Mouse (Mus musculus) liver, embryonic 15.5 days (tissue): ENCODE data around the gene Obsl1. TPM values are rescaled to one million over a fixed set of nuclear protein-coding genes. Genes with fewer than 3 reads are reported as not detected.
A peak's percentile ranks its signal among the peaks of the same experiment; 100 is the strongest.

Experiments used
- ATAC-seq: fragments of 200-750 bp; cut with Nextera tagmentation; 2 replicates; pipeline ENCODE4 v1.8.0; 2017; ENCODE audit warnings: moderate number of reproducible peaks, mild to moderate bottlenecking, moderate library complexity; ENCODE audit not compliant: insufficient read depth
- H3K27ac ChIP-seq: fragments of 300-500 bp; sonication (generic); replicated peaks from 2 replicates; pipeline ENCODE4 v1.5.1; 2015; ENCODE audit warnings: mild to moderate bottlenecking, inconsistent platforms
- H3K27me3 ChIP-seq: fragments of 300-500 bp; sonication (generic); 2 replicates; pipeline ENCODE4 v1.6.1; 2015; ENCODE audit warnings: mild to moderate bottlenecking, inconsistent platforms
- H3K36me3 ChIP-seq: fragments of 300-500 bp; sonication (generic); replicated peaks from 2 replicates; pipeline ENCODE4 v1.6.1; 2015; ENCODE audit warnings: moderate library complexity, mild to moderate bottlenecking, inconsistent platforms
- H3K4me1 ChIP-seq: fragments of 300-500 bp; sonication (generic); replicated peaks from 2 replicates; pipeline ENCODE4 v1.6.1; 2015; ENCODE audit warnings: inconsistent platforms
- H3K4me2 ChIP-seq: fragments of 300-500 bp; sonication (generic); 2 replicates; pipeline ENCODE4 v1.6.1; 2015; ENCODE audit warnings: moderate library complexity, mild to moderate bottlenecking, inconsistent platforms
- H3K4me3 ChIP-seq: fragments of 300-500 bp; sonication (generic); replicated peaks from 2 replicates; pipeline ENCODE4 v1.5.1; 2015; ENCODE audit warnings: mild to moderate bottlenecking, inconsistent platforms
- H3K9ac ChIP-seq: fragments of 300-500 bp; sonication (generic); 2 replicates; pipeline ENCODE4 v1.6.1; 2015; ENCODE audit warnings: moderate library complexity, mild to moderate bottlenecking, inconsistent platforms
- H3K9me3 ChIP-seq: fragments of 300-500 bp; sonication (generic); replicated peaks from 2 replicates; pipeline ENCODE4 v1.6.1; 2016; ENCODE audit warnings: inconsistent platforms
- WGBS: fragments of 180-500 bp; shearing (Covaris S2); methylation state at CpG from one replicate; pipeline ENCODE4 v1.1.7; 2015; ENCODE audit warnings: mixed read lengths; ENCODE audit not compliant: insufficient replicate concordance; 5-methylcytosine and 5-hydroxymethylcytosine counted together
- polyA plus RNA-seq: library from polyadenylated mRNA; unstranded; fragments of >200 nt; fragmentation: Nextera tagmentation; extraction: Ambion mirVana; gene quantifications from 2 replicates; pipeline ENCODE4 v1.2.1, GENCODE M21; 2015

The Obsl1 gene
- polyA plus RNA-seq, 1 experiment from 2014 or later: 7.3 TPM

- Histone ChIP-seq H3K27me3 (no peaks in the 10 kb centered on the region), H3K9ac (no peak overlapping the region), H3K4me1 (no peaks in the 10 kb centered on the region), H3K36me3 (0 out of 2 replicates have a peak, but pooled peaks cover 2% of the 10 kb centered on the region), H3K4me2 (no peak overlapping the region), H3K4me3 (no peak overlapping the region), H3K9me3 (no peaks in the 10 kb centered on the region), H3K27ac (no peak overlapping the region)
- ATAC-seq: no peak
- WGBS: 56% methylated on average over 9 of the region's 9 CpGs
Observed at GRCm38 (mm10) chr1:75538597-75539190, 32.4 kb upstream of the Obsl1 start.

DNA sequence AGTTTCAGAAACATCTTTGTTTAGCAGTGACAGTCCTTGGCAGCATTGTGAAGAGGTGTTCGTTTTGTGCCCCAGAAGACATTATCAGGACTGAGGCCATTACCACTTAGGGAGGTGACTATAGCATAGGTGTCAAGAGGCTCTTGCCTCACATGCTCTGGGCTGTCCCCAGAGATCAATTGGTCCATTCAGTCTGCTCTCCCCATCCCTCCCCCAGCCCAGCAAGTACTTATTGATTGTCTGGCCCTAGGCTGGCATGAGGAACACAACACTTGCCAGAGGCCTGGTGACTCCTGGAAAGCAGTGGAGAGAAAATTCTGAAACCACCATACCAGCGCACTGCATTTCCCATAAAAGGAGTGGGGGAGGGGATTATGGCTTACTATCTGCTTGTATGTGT lies 31.3 kb upstream of the Obsl1 start:
- WGBS: 68% methylated on average over 2 of the region's 2 CpGs
- no peak overlapping the region for H3K27ac ChIP-seq

GRCm38 (mm10) chr1:75533325-75534252 lies 27.3 kb upstream of the Obsl1 start:
- ATAC-seq: no peak
- no peak overlapping the region for H3K4me2 ChIP-seq
- H3K4me3 ChIP-seq: no peak overlapping the region
- H3K27me3 ChIP-seq: no peaks in the 10 kb centered on the region
- 74% methylated on average over 19 of the region's 19 CpGs for WGBS
- H3K27ac ChIP-seq: no peak overlapping the region
- no peaks in the 10 kb centered on the region for H3K4me1 ChIP-seq
- H3K36me3 ChIP-seq: 0 out of 2 replicates have a peak, but pooled peaks cover 2% of the 10 kb centered on the region
- H3K9ac ChIP-seq: no peak overlapping the region
- no peaks in the 10 kb centered on the region for H3K9me3 ChIP-seq

More for the DNA sequence above, 31.3 kb upstream of the Obsl1 start:
- no peaks in the 10 kb centered on the region for H3K4me1 ChIP-seq
- H3K4me3 ChIP-seq: no peak overlapping the region
- no peaks in the 10 kb centered on the region for H3K9me3 ChIP-seq
- H3K4me2 ChIP-seq: no peak overlapping the region
- ATAC-seq: no peak
- H3K27me3 ChIP-seq: no peaks in the 10 kb centered on the region
- H3K36me3 ChIP-seq: 0 out of 2 replicates have a peak, but pooled peaks cover 2% of the 10 kb centered on the region
- no peak overlapping the region for H3K9ac ChIP-seq

GRCm38 (mm10) chr1:75532280-75533172 lies 26.3 kb upstream of the Obsl1 start:
- H3K36me3 ChIP-seq: 0 out of 2 replicates have a peak, but pooled peaks cover 2% of the 10 kb centered on the region

GRCm38 (mm10) chr1:75530546-75530945 lies 24.3 kb upstream of the Obsl1 start:
- Histone ChIP-seq H3K27ac (no peak overlapping the region), H3K4me2 (no peak overlapping the region), H3K27me3 (no peaks in the 10 kb centered on the region), H3K4me1 (no peaks in the 10 kb centered on the region), H3K36me3 (0 out of 2 replicates have a peak, but pooled peaks cover 6% of the 10 kb centered on the region), H3K4me3 (no peak overlapping the region), H3K9ac (no peak overlapping the region), H3K9me3 (no peaks in the 10 kb centered on the region)
- WGBS: 74% methylated on average over 4 of the region's 4 CpGs
- no peak for ATAC-seq

More at GRCm38 (mm10) chr1:75532280-75533172, 26.3 kb upstream of the Obsl1 start:
- Histone ChIP-seq H3K4me1 (no peaks in the 10 kb centered on the region), H3K4me3 (no peak overlapping the region), H3K27ac (no peak overlapping the region), H3K27me3 (no peaks in the 10 kb centered on the region), H3K9ac (no peak overlapping the region), H3K9me3 (no peaks in the 10 kb centered on the region), H3K4me2 (no peak overlapping the region)
- ATAC-seq: no peak
- 68% methylated on average over 19 of the region's 19 CpGs for WGBS

GRCm38 (mm10) chr1:75524679-75525078 lies 18.4 kb upstream of the Obsl1 start:
- 0 out of 2 replicates have a peak, but pooled peaks cover 6% of the 10 kb centered on the region for H3K36me3 ChIP-seq
- H3K4me1 ChIP-seq: peaks cover 17% of the 10 kb centered on the region
- H3K4me2 ChIP-seq: no peak overlapping the region
- no peaks in the 10 kb centered on the region for H3K27me3 ChIP-seq
- WGBS: 57% methylated on average over 7 of the region's 7 CpGs
- no peaks in the 10 kb centered on the region for H3K9me3 ChIP-seq
- H3K27ac ChIP-seq: no peak overlapping the region
- no peak for ATAC-seq
- H3K4me3 ChIP-seq: no peak overlapping the region
- no peak overlapping the region for H3K9ac ChIP-seq

DNA sequence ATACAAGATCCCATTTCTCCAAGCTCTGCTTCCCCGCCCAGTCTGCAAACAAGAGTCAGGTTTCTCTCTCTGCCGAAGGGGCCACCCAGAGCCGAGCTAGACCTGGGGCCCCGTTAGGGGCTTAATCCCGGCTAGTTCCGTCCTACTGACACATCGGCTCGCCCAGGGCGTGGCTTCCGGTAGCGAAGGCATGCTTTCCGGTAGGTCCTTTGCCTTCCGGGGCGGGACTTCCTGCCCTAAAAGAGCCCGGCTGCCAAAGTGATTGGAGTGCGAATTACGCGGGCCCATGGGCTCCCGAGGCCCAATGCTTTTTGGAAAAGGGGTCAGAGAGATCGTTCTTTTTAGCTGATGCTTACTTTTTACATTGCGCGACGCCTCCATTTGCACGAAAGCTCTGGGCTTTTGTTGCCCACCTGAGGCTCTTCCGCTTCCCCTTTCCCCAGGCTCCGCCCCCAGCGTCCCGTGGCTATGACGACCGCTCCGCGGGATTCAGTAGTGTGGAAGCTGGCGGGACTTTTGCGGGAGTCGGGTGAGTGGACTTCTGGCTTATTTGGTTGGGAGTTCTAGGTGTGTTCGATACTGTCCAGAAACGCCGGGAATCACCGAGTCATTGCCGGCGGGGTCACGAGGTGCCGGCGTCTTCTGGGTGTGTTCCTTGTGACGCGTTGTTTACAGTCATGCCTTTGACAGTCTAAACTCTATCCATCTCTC lies 15.2 kb upstream of the Obsl1 start, which contains the start of gene Stk11ip:
TSS of gene Stk11ip (plus strand) at position 209 of the 711 bp plus-strand sequence.
- Histone ChIP-seq H3K27me3 (no peaks in the 10 kb centered on the region), H3K4me3 (peak within 1 kb of the TSS; percentile 79), H3K36me3 (no peaks in the 10 kb centered on the region), H3K9ac (peak within 1 kb of the TSS; percentile 52), H3K4me2 (peak within 1 kb of the TSS; percentile 84), H3K9me3 (no peaks in the 10 kb centered on the region), H3K27ac (peak within 1 kb of the TSS; percentile 81), H3K4me1 (peaks cover 17% of the 10 kb centered on the region)
- WGBS: under 1% methylated on average over 46 of the region's 46 CpGs
- ATAC-seq: peak; percentile 95

DNA sequence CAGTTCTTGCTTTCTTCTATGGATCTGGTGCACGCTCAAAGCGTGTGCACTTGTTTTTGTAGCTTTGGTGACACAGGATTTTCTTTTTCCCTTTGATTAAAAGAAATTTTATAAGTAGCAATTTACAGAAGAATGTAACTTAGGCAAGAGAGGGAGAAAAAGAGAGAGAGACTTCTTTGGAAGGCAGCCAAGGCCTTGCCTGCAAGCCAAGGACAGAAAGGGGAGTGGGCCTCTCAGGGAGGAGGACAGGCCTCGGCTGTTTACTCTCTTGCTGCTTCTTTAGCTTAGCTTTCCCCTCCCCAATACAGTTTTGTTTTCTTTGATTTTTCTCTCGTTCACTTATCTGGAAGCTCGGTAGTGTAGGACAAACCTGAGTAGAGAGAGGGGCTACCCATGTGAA lies 13.3 kb upstream of the Obsl1 start:
- ATAC-seq: no peak
- Histone ChIP-seq H3K4me3 (no peak overlapping the region), H3K9ac (no peak overlapping the region), H3K4me2 (no peak overlapping the region), H3K36me3 (no peaks in the 10 kb centered on the region), H3K4me1 (peaks cover 17% of the 10 kb centered on the region), H3K27ac (no peak overlapping the region), H3K27me3 (no peaks in the 10 kb centered on the region), H3K9me3 (no peaks in the 10 kb centered on the region)
- 65% methylated on average over 5 of the region's 5 CpGs for WGBS

- Histone ChIP-seq H3K9ac (no peak overlapping the region), H3K36me3 (no peaks in the 10 kb centered on the region), H3K27ac (no peak overlapping the region), H3K27me3 (no peaks in the 10 kb centered on the region), H3K4me1 (peaks cover 17% of the 10 kb centered on the region), H3K4me3 (no peak overlapping the region), H3K9me3 (no peaks in the 10 kb centered on the region), H3K4me2 (no peak overlapping the region)
- WGBS: 70% methylated on average over 4 of the region's 4 CpGs
- no peak for ATAC-seq
Observed at GRCm38 (mm10) chr1:75518427-75518826, 12.2 kb upstream of the Obsl1 start.

- Histone ChIP-seq H3K4me3 (no peak overlapping the region), H3K27me3 (no peaks in the 10 kb centered on the region), H3K9ac (no peak overlapping the region), H3K9me3 (no peaks in the 10 kb centered on the region), H3K4me1 (peaks cover 17% of the 10 kb centered on the region), H3K27ac (no peak overlapping the region), H3K36me3 (no peaks in the 10 kb centered on the region), H3K4me2 (no peak overlapping the region)
- no peak for ATAC-seq
- 55% methylated on average over 4 of the region's 4 CpGs for WGBS
Observed at GRCm38 (mm10) chr1:75517984-75518383, 11.7 kb upstream of the Obsl1 start.
